Mouse (Mus musculus) left cerebral cortex, postnatal 10 days (tissue): ENCODE data around the gene Cirbp. TPM values are rescaled to one million over a fixed set of nuclear protein-coding genes. Genes with fewer than 3 reads are reported as not detected.
"Not testable (repeated sequence)": the region's sequence is repeated elsewhere in the genome, so short reads cannot be mapped to it uniquely, and the experiment has no call there.

Experiments
- DNase-seq, 2 experiments: peaks; one replicate each; pipeline ENCODE4 v3.0.0; 2021 to 2022; ENCODE audit warnings: low spot score in 2 of 2, mixed read lengths in 1 of 2; ENCODE audit errors: extremely low spot score in 1 of 2
- intact Hi-C: fragments of 180-260 bp; cut with DNase I; formaldehyde crosslinking; loops from one replicate; pipeline ENCODE4 v1.15.1; 2025
- total RNA-seq, 2 experiments: library from RNA; stranded (reverse); gene quantifications; 2 replicates each; pipeline ENCODE4 v1.2.3; 2021

Gene Cirbp
- total RNA-seq, 2 experiments from 2014 or later, result 138 to 151 TPM

GRCm38 (mm10) chr10:80158307-80158986 is 7.3 kb upstream of the Cirbp start:
- intact Hi-C loops, result no loop called here
- DNase-seq, result peak in 1 of 2 experiments; percentile 83

DNA sequence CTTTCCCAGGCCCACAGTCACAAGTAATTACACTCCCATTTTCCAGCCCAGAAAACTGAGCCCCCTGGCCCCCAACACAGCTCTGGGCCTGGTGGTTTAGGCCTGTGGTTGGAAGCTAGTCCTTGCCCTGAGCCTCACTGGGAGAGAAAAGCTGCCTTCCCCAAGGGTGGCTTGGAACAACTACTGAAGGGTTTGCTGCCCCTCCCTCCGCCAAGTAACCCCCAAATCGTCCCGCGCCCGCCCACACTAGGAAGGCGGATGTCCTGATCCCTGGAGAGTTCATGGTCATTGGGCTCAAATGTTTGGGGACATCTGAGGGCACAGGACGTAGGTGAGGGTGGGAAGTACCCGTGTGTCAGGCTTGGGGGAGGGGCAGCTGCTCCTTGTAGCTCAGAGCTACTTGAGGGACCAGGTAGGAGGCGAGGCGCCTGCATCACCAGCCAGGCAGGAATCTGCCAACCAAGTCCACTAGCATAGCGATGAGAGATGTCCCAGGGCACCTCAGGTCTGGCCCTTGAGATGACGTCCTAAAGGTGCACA is 6.7 kb upstream of the Cirbp start:
- intact Hi-C loops, result no loop called here
- peak in 1 of 2 experiments; percentile 83 for DNase-seq

GRCm38 (mm10) chr10:80159561-80160454 is 6.0 kb upstream of the Cirbp start:
- peak; percentile 99 for DNase-seq
- intact Hi-C loops, result no loop called here

DNA sequence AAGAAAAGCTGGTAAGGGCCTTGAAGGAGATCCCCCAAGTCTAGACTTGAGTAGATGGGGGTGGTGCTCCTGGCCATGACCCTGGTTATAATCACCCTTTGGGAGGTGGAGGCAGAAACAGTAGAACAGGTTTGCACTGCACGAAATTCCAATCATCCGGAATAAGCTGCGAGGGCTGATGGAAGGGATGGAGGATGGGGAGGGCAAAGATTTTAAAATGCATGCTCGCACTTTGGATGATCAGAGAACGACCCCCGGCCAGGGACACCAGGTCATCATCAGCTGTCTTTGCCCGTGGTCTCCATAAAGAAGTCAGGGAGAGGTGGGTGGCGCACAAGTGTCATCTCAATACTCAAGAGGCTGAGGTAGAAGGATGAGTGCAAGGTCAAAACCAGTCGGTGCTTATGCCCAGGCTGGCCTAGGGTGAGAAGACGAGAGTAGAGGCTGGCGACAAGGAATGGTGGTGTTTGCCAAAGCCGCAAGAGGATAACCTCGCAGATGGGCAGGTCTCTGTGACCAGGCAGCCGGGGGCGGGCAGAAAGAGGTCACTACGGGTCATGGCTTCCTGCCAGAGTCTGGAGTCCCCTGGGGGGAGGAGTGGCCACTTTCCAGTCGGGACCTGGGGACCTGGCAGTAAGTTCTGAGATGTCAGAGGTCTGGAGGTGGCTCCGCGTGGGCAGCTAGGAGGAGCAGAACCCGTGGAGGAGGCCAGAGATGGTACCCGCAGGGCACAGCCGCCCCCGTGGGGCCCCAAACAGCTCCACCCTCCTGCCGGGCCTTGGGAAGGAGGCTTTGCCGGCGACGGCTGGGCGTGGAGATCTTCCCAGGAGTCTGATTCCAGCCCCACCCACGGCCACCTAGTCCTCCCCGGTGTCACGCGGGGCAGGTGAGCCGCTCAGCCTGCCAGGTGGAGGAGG is 5.1 kb upstream of the Cirbp start:
- DNase-seq, result peak in 1 of 2 experiments; percentile 90
- intact Hi-C loops, result no loop called here

DNA sequence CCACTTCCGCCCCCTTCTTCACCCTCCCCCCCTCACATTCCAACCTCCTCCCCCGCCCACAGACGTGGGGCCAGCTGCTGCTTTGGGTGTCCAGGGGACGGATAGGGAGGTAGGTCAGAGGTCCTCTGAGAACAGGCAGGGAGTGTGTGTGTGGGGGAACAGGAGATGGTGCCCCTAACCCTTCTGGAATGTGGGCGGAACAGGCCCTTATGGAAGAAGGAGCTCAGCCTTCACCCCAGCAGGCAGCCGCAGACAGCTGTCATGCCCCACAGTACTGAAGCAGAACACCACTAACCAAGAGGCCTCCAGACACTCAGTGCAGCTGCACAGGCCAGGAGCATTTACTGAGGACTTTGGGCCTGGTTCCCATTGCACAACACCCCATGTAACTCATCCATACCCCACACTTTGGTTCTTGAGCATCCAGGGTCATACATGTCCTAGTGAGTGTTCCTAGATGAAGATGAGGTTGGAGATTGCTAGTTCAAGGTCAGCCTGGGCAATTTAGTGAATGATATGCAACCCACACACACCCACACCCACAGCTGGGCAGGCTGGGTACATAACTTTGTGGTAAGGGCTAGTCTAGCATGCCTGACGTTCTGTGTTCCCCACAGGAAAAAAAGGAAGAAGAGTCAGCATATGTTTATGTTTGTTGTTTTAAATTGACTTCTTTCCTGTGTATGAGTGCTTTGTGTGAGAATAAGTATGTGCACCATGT is 4.1 kb upstream of the Cirbp start:
- DNase-seq, result peak in 1 of 2 experiments; percentile 67
- intact Hi-C loops, result no loop called here

DNA sequence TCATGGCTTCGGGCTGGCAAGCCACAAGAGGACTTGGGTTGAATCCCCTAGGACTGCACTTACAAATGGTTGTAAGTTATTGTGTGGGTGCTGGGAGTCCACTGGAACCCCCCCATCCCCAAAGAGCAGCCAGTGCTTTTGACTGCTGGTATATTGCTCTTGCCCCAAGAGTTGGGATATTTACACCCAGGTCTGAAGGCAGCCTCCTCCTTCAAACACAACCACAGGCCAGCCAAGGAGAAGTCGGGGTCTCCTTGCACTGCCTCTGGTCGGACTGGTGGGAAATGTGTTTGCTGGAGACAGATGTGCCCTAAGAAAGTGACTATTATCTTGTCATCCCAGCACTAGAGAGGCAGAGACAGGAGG is 3.6 kb upstream of the Cirbp start:
- DNase-seq, result no peak
- intact Hi-C loops, result no loop called here

DNA sequence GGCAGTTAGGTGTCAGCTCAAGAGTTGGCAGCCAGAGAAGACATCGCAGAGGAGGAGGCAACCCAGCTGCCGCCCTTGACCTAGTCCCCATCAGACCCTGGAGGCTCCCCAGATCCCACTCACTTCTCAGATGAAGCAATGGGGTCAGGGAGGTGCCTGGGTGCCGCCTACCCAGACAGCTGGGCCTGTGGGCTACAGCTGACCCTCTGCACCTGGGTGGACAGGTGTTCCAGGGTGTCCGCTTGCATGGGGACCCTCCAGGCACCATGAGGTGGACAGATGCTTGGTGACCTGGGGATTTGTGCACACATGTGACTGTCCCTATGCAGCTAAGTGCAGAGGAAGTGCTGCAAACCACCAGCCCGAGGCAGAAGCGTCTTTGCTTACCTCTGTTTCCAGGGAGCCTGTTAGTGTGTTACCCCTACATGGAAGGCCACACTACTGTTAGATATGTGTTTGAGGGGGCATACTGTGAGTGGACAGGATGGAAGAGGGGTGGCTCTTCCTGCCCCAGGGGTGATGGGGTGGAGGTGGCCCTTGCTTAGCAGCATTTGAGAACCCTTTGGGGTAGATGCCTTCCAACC is 3.0 kb upstream of the Cirbp start:
- intact Hi-C loops, result no loop called here
- DNase-seq, result no peak

DNA sequence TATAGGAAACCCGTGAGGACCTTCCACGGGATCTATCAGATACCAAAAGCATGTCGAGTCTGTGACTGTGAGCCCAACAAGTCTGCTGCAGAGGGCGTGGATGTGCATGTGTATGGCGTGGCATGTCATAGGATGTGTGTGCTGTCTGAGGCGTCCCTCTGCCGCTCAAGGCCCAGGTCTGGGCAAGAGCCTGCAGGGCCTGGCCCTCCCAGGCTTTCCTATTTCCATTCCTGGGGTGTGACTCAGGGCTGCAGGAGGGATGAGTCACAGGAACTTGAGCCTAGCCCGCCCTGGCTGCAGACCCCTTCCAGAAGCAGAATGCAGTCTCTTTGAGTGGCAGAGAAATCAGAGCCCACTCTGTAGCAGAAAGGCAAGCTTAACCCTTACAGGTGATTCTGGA is 2.1 kb upstream of the Cirbp start:
- intact Hi-C loops, result loop anchor here (2.0 kb wide), 1 partner anchor 15 kb away; the partner anchor contains the start of gene Midn
- DNase-seq, result peak in 1 of 2 experiments; percentile 40

- intact Hi-C loops, result loop anchor here (2.0 kb wide), 1 partner anchor 16 kb away; the partner anchor contains the start of gene Midn
- DNase-seq, result peak in 1 of 2 experiments; percentile 75
Observed at GRCm38 (mm10) chr10:80164161-80164997, 1.4 kb upstream of the Cirbp start.

DNA sequence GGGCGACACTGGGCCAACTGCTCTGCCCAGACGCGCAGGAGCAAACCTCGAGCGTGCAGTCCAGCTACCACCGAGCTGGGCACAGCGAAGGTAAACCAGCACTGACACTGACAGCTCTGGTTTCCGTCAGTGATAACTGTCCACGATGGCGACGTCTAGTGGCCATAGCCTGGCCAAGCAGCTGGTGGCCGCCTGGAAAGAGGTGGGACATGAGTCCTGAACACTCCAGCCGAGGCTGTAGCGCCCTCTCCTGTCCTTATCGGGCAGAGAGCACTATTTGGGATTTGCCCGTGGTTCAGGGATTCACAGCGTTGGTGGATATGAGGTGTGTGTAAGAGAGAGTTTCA is 814 bp upstream of the Cirbp start:
- intact Hi-C loops, result loop anchor here (2.0 kb wide), 1 partner anchor 16 kb away; the partner anchor contains the start of gene Midn
- DNase-seq, result peak; percentile 96 to 97

DNA sequence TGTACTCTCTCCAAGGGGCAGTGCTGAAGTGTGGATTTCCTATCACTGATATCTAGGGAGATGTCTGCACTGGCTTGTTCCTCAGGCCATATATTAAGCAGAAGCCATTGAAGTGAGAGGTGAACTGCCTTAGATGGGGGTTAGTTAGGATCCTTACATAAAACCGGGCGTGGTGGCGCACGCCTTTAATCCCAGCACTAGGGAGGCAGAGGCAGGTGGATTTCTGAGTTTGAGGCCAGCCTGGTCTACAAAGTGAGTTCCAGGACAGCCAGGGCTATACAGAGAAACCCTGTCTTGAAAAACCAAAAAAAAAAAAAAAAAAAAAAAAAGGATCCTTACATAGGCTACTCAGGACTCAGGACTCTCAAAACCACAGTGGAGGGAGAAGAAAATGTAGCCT is 351 bp downstream of the Cirbp start:
- intact Hi-C loops, DNase-seq: not testable (repeated sequence)

DNA sequence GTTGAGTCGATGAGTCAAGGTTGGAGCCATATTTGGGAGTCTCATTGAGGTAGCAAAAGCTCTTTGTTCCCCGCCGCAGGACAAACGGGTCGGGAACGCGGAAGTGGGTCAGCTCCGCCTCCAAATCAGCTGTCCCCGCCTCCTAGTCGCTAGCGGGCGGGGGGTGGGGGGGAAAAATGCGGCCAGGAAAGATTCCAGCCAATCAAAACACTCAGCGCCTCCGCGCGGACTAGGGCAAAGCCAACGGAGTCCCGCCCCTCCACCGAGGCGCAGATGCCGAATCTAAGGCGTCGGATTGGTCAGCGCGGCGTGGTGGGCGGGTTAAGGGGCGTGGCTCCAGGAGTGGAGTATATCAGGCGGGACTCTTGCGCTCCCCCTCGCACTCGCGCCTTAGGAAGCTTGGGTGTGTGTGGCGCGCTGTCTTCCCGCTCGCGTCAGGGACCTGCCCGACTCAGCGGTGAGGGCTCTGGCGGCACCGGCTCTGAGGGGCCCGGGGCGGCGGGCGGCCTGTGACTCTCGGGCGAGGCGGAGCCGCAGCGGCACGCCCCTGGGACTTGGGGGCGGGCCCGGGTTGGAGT is 1.8 kb downstream of the Cirbp start:
- intact Hi-C loops, result no loop called here
- peak; percentile 98 to 99 for DNase-seq

DNA sequence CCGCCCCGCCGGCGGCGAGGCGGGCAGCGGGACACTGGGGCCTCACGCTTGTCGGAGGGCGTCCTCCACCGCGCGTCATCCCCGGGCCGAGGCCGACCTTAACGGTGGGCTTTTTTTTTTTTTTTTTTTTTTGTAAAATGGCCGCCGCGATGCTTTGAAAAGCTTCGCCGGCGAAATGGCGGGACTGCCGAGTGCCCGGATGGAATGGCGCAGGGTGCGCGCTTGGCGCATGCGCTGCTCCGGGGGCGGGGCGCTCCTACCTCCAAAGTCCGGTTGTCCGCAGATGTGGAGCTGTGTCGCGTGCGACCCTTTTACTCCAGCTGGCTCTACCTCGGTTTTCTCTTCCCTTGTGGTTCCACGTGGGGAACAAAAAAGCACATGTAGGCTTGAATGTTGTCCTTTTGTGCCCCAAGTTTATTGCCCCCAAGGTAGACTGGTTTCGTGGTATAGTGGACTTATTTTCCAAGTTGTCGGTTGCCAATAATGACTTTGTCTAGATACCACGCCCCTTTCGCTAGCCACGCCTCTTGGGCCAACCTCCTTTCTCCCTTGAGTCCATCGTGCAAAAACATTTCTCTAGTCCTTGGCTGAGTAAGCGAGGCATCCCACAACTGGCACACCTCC is 2.4 kb downstream of the Cirbp start:
- peak; percentile 87 to 96 for DNase-seq
- intact Hi-C loops, result no loop called here

- intact Hi-C loops, result no loop called here
Observed at GRCm38 (mm10) chr10:80169070-80169469, 3.3 kb downstream of the Cirbp start.

GRCm38 (mm10) chr10:80169651-80170050 is 3.9 kb downstream of the Cirbp start:
- intact Hi-C loops, result no loop called here
- no peak for DNase-seq

More at GRCm38 (mm10) chr10:80169070-80169469, 3.3 kb downstream of the Cirbp start:
- no peak for DNase-seq

- peak in 1 of 2 experiments; percentile 53 for DNase-seq
- intact Hi-C loops, result no loop called here
Observed at GRCm38 (mm10) chr10:80170052-80170451, 4.3 kb downstream of the Cirbp start.
